Mouse (Mus musculus) ovary, postnatal 10 days (tissue): ENCODE measurements at regions not wholly inside any gene's neighbourhood (a gene's known extent, or its start where the extent isn't known, plus 50 kb on each side); places are given as distances from the start of the nearest gene placed in this dataset.

ENCODE experiments used
- DNase-seq: peaks from one replicate; pipeline ENCODE4 v3.0.0; 2022; ENCODE audit warnings: low spot score

DNA sequence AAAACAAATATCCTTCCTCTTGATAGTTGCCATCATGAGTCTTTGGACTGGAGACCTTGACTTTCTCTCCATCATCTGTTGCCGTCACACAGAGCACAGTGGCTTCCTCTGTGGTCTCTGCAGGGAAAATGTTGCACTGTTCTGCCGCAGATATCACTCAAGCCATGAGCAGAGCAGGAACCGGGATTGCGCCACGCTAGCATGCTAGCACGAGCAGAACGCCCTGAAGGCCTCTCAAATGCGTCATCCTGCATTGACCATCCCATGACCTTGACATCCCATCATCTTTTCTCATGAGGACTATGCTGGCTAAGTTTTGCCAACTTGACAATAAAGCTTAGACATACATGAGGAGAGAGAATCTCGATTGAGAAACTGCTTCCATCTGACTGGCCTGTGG lies 134.6 kb upstream of the Thbs1 start:
- no peak for DNase-seq

GRCm38 (mm10) chr2:117980856-117981255 lies 130.8 kb upstream of the Thbs1 start:
- no peak for DNase-seq

- no peak for DNase-seq
Measured at GRCm38 (mm10) chr2:117984569-117984968, 127.1 kb upstream of the Thbs1 start.

DNA sequence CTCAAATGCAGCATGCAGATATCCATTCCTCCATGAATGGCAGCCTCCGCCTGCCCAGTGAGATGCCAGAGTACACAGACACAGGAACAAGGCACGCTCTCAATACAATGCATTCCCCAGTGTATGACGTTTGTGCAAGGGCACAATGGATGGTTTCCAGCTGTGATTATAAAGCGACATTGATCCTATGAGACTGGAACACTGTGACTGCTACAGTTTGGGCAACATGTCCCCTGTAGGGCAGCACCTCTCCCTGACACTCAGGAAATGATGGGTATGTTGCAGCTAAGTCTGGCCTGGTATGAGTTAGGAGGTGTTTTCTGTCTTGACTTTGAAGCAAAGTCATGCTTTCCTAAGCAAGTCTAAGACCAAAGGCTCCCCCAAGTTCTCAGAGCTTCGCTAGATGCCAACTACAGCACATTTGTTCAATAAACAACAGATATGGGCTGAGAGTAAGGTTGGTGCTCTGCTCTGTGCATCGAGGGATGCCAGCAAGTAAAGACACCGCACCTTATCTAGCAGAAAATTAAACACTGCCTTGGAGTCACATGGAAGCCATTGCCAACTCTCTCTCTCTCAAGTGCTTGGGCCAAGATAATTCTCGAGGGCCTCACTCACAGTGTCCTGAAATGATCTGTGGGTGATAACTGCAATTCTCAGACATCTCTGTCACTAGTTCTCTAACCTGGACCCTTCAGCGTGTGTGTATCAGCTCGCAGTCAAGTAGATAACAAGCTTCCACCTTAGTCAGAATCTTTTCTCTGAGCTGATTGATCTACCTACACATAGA lies 124.1 kb upstream of the Thbs1 start:
- DNase-seq: no peak

- DNase-seq: no peak
Measured at GRCm38 (mm10) chr2:117988396-117989173, 123.1 kb upstream of the Thbs1 start.

GRCm38 (mm10) chr2:117989215-117989614 lies 122.5 kb upstream of the Thbs1 start:
- no peak for DNase-seq

DNA sequence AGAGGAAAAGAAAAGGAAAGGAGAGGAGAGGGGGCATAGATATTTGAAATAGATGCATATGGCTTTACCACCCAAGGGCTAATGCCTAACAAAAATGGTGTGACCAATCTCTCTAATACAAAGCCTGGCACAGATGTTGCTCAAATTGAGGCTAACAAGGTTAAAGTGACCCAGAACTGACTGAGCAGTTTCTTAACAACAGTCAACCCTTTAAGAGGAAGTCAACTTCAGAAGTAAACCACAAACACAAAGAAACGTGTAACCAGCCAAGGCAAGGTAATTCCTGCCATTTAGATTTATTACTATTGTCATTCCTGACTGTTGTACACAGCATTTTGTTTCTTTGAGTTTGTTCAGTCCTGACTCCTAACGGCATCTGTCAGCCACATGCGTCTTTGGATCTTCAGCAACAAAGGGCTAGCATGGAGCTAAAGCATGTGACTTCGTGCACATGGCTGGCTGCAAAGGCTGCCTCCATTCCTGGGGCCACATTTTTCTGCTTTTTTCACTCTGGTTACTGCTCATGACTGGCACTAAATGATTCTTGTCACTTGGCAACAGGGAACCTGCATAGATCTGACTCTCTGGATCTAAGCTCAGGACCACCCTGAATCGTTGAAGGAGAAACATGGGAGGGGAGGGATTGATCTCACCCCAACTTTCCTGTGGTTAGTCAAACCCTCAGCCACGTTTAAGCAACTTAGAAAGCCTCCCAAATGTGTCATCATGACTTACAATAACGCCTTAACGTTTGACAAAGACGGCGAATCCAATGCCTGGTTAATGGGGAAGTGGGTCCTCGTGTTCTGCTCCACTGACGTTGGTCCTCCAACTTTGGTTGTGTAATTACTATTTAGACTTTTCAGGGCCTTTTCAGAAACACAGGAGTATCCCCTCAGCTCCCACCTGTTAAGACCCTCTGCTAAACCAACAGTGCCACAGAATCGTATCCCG lies 115.3 kb upstream of the Thbs1 start:
- no peak for DNase-seq

GRCm38 (mm10) chr2:117999641-118000040 lies 112.0 kb upstream of the Thbs1 start:
- DNase-seq: no peak

- no peak for DNase-seq
Measured at GRCm38 (mm10) chr2:118004191-118004590, 107.5 kb upstream of the Thbs1 start.

DNA sequence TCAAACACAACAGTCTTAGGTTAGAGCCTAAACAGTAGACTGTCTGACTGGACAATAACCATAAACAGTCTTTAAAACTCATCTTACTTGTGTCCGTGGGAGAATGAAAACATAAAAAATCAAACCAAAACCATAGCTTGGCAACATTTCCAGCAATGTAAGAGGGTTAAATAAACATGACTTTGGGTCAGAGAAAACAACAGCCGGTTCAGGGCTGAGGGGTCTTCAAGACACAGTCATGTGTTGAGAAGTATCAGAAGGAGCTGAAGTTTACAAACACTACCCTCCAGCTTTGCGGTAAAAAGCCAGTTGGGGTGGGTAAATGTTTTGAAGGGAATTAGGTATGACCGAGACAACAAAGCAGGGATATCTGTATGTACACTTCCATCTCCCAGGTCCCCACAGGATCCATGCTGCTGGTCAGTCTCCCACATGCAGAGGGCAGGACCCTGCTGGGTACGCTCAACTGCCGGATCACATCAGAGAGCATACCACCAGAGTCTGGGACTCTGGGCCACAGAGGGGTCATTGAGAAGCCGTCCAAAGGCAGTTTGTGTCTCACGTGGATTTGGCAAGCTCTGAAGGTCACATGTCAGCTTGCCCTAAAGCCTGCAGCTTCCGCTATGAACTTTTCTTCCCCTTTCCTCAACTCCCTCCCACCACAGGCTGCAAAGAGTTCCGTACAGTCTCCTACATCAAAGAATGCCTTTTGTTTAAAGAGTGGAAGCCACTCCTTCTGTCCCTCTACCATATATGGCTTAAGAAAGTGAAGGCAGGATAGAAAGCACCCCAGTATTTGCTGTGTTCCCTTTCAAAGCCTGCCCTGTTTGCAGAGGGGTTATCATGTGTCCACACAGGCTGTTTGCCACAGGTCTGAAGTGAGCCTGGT lies 103.9 kb upstream of the Thbs1 start:
- peak; percentile 36 for DNase-seq

- DNase-seq: no peak
Measured at GRCm38 (mm10) chr2:118011679-118012078, 100.0 kb upstream of the Thbs1 start.

DNA sequence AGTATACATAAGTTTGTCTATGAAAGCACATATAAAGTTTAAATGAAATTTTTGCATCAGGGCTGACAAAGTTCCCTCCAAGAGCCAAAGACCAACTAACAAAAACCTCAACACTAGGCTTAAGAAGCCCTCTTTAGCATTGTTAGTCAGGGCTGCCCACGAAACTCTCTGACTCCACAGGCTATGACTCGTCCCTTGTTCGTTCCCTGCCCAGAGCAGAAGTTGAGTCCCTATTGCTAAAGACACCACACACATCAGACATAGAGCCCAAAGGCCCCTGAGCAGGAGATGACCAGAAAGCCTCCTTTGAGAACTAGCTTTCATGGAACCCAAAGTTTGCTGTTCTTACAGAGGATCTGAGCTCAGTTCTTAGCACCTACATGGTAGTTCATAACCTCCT lies 99.5 kb upstream of the Thbs1 start:
- no peak for DNase-seq

- no peak for DNase-seq
Measured at GRCm38 (mm10) chr2:118013156-118013555, 98.5 kb upstream of the Thbs1 start.

DNA sequence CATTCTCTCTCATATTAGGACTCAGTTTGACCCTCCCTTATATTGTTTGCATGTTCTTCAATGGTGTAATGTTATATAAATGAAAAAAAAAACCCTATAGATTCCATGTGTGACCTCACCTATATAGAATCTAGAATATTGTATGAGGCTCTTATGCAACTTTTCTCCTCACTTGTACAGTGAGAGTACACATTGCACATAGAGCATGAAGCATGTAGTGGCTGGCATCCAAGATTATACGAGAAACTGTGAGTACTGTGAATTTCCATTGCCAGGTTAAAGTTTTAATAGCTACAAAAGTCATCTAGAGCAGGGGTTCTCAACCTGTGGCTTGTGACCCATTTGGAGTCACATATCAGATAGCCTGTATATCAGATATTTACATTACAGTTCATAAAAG lies 96.5 kb upstream of the Thbs1 start:
- no peak for DNase-seq

DNA sequence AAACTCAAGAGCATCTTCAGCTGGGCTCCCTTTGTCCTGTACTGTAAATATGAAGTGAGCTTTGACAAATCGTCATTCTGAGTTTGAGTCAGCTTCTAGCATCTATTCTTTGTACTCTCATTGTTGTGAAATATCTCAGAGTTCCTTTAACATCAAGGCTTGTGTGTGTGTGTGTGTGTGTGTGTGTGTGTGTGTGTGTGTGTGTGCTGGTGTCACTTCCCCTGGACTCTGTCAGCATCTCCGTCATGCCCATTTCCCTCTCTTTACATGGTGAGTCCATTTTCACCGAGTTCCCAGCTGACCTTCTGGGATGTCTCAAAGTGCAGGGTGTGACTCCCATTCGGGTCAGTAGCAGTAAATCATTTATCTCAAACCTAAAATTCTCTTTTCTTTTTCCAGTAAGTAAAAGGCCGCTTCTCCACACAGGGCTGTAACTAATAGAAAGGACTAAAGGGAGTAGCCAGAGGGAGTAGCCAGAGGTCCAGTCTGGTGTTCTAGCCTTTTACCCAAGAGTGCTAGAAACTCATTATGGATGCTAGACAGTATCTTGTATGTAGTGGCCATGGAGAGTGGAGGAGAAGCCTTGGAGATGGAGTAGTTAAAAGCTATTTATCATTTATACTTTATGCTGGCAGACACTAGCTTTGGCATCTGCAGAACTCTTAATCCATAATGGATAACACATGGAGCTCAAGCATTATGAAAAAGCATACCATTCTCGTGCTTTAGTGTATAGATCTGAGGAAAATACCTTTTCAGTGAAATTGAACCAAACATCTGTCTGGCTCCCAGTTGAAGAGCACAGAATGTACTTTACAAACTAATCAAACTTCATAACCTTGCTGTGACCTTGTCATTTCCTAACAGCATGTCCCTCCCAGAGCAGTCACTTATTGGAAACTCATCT lies 85.6 kb upstream of the Thbs1 start:
- DNase-seq: no peak

- DNase-seq: no peak
Measured at GRCm38 (mm10) chr2:118028881-118029280, 82.8 kb upstream of the Thbs1 start.

GRCm38 (mm10) chr2:118029470-118030108 lies 82.1 kb upstream of the Thbs1 start:
- no peak for DNase-seq

GRCm38 (mm10) chr2:118031662-118032061 lies 80.0 kb upstream of the Thbs1 start:
- DNase-seq: no peak

GRCm38 (mm10) chr2:118033377-118033776 lies 78.3 kb upstream of the Thbs1 start:
- DNase-seq: no peak

- no peak for DNase-seq
Measured at GRCm38 (mm10) chr2:118034026-118034425, 77.7 kb upstream of the Thbs1 start.
